Mouse (Mus musculus) kidney, embryonic 14.5 days (tissue): Measurements from ENCODE around the gene Casp6. TPM values are rescaled to one million over a fixed set of nuclear protein-coding genes. Genes with fewer than 3 reads are reported as not detected.

Experiments
- ATAC-seq: fragments of 200-750 bp; cut with Nextera tagmentation; 2 replicates; pipeline ENCODE4 v1.8.0; 2017; ENCODE audit warnings: moderate number of reproducible peaks, mild to moderate bottlenecking, moderate TSS enrichment, moderate library complexity; ENCODE audit not compliant: low FRiP score, low TSS enrichment
- H3K27ac ChIP-seq: fragments of 300-500 bp; sonication (generic); 2 replicates; pipeline ENCODE4 v1.5.1; 2014; ENCODE audit warnings: low read depth, mild to moderate bottlenecking, low read length, moderate library complexity, mixed read lengths
- H3K27me3 ChIP-seq: fragments of 300-500 bp; sonication (generic); 2 replicates; pipeline ENCODE4 v1.6.1; 2014; ENCODE audit warnings: mild to moderate bottlenecking, low read length; ENCODE audit not compliant: control insufficient read depth, insufficient read depth
- H3K36me3 ChIP-seq: fragments of 300-500 bp; sonication (generic); 2 replicates; pipeline ENCODE4 v1.6.1; 2014; ENCODE audit warnings: low read length, mixed read lengths; ENCODE audit not compliant: control insufficient read depth, insufficient read depth
- H3K4me1 ChIP-seq: fragments of 300-500 bp; sonication (generic); 2 replicates; pipeline ENCODE4 v1.6.1; 2014; ENCODE audit warnings: low read length, mixed read lengths; ENCODE audit not compliant: control insufficient read depth, insufficient read depth
- H3K4me2 ChIP-seq: fragments of 300-500 bp; sonication (generic); replicated peaks from 2 replicates; pipeline ENCODE4 v1.6.1; 2014; ENCODE audit warnings: low read depth, mild to moderate bottlenecking, low read length
- H3K4me3 ChIP-seq: fragments of 300-500 bp; sonication (generic); 2 replicates; pipeline ENCODE4 v1.5.1; 2014; ENCODE audit warnings: mild to moderate bottlenecking, low read length
- H3K9ac ChIP-seq: fragments of 300-500 bp; sonication (generic); 2 replicates; pipeline ENCODE4 v1.6.1; 2014; ENCODE audit warnings: low read depth, mild to moderate bottlenecking, low read length, moderate library complexity
- H3K9me3 ChIP-seq: fragments of 300-500 bp; sonication (generic); 2 replicates; pipeline ENCODE4 v1.6.1; 2016; ENCODE audit warnings: low read length; ENCODE audit not compliant: control insufficient read depth
- WGBS: fragments of 180-500 bp; shearing (Covaris S2); extraction: QIAGEN DNeasy Blood & Tissue Kit; methylation state at CpG from one replicate; pipeline ENCODE4 v1.1.7; 2014; 5-methylcytosine and 5-hydroxymethylcytosine counted together
- polyA plus RNA-seq: library from polyadenylated mRNA; unstranded; fragments of >200 nt; fragmentation: Nextera tagmentation; extraction: Ambion mirVana; gene quantifications from 2 replicates; pipeline ENCODE4 v1.2.1, GENCODE M21; 2014

Casp6 gene
- polyA plus RNA-seq, 1 experiment from 2014 or later = 83.0 TPM

DNA sequence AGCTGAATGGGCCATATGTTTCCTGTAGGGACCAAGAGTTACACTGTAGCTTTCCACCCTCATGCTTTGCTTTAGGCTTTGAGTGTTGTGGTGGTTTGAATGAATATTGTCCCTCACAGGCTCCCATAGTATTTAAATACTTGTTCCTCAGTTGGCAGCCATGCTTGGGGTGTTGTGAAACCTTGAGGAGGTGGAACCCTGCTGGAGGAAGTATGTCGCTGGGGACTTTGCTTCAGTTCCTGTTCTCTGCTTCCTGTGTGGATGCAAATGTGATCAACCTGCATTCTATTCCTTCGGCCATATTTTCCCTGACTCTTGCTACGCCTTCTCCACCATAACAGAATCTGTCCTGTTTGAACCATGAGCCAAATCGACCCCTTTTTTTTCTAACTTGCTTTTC is 52.1 kb downstream of the Casp6 start:
- H3K4me2 ChIP-seq = no peak overlapping the region
- H3K36me3 ChIP-seq = no peaks in the 10 kb centered on the region
- no peak overlapping the region for H3K27ac ChIP-seq
- H3K4me1 ChIP-seq = no peaks in the 10 kb centered on the region
- 91% methylated on average over 4 of the region's 4 CpGs for WGBS
- no peaks in the 10 kb centered on the region for H3K9me3 ChIP-seq
- H3K9ac ChIP-seq = no peak overlapping the region
- no peak overlapping the region for H3K4me3 ChIP-seq
- H3K27me3 ChIP-seq = no peaks in the 10 kb centered on the region
- no peak for ATAC-seq

DNA sequence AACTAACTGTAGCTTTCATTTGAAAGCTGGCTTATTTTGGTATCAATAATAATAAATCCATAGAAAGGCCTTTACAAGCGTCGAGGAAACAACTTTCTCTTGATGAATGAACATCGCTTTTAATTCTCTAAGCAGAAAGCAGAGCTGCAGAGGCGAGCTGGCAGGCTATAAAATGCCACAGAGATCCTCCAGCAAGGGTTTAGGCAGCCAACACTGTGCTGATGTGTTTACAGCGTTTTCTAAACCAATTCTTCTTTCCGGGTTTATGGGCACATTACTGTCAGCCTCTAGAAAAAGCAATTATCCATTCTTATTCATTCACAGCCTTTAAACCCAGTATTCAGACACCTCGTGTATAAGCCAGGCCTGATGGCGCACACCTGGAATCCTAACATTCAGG is 61.3 kb downstream of the Casp6 start:
- Histone ChIP-seq H3K4me1 (no peaks in the 10 kb centered on the region), H3K9ac (no peak overlapping the region), H3K4me3 (no peak overlapping the region), H3K36me3 (no peaks in the 10 kb centered on the region), H3K4me2 (no peak overlapping the region), H3K27ac (no peak overlapping the region), H3K27me3 (no peaks in the 10 kb centered on the region), H3K9me3 (no peaks in the 10 kb centered on the region)
- ATAC-seq = no peak
- WGBS = 56% methylated on average over 8 of the region's 8 CpGs

Other genes starting within 250 kb of the Casp6 start
- 1.6 and 1.8 TPM in 2 replicates for gene Egf, start 146.1 kb upstream of the Casp6 start, polyA plus RNA-seq
- not detected in 2 replicates for gene Lrit3, start 97.4 kb upstream of the Casp6 start, polyA plus RNA-seq
- 0.26 TPM in 1 of 2 replicates, not detected in the other for gene Rrh, start 78.8 kb upstream of the Casp6 start, polyA plus RNA-seq
- 52.2 and 77.2 TPM in 2 replicates for gene Gar1, start 70.0 kb upstream of the Casp6 start, polyA plus RNA-seq
- gene Cfi, start 65.5 kb upstream of the Casp6 start, polyA plus RNA-seq = 6.5 and 7.8 TPM in 2 replicates
- 47.8 and 48.1 TPM in 2 replicates for gene Pla2g12a, start 22.8 kb upstream of the Casp6 start, polyA plus RNA-seq
- 0.80 and 1.6 TPM in 2 replicates for gene Mcub, start 68.8 kb downstream of the Casp6 start, polyA plus RNA-seq
- 26.2 and 40.4 TPM in 2 replicates for gene Sec24b, start 160.1 kb downstream of the Casp6 start, polyA plus RNA-seq
- gene Col25a1, start 230.1 kb downstream of the Casp6 start, polyA plus RNA-seq = 4.8 and 5.4 TPM in 2 replicates